Comparison of ENCODE assay signal across 7 mouse cellular contexts in the genomic region with DNA sequence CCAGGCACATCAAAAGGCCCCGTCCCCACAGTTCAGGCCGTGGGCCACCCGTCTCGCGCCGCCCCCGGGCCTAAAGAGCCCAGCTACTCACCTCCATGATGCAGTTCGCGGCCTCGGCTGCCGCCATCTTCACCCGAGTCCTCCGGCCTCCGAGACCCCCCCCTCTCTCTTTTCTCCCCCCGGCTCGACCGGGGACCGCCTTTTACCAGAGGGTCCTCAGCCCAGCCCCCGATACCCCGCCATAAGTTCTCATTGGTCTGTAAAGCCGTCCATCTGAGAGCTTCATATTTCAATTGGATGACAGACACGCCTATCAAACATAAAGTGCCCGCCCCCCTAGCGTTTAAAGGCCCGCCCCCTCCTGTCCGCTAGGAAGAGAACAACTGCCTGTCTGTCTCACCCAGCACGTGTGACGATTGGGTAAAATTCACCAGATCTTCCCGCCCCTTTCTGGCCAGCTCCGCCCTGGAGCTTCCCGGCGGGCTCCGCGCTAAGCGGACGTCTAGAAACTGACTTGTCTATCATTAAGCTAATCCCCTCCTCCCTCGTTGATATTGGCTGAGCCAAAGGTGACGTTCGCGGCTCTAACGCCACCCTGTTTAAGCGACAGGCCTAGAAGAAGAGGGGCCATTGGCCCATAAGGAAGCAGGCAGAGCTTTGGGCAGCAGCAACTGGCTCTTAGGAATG. TPM values are rescaled to one million over a fixed set of nuclear protein-coding genes. Genes with fewer than 3 reads are reported as not detected.
DNase-seq lines count a peak whose midpoint lies in the region; ATAC-seq and TF ChIP-seq lines count a peak whose summit lies in the region.

A gene (minus strand): TSS at position 377 of the 687 bp plus-strand sequence.

- WGBS in embryonic facial prominence, embryonic 10.5 days = under 1% methylated on average over 42 of the region's 42 CpGs
- WGBS in intestine, postnatal 0 days = 0% methylated on average over 42 of the region's 42 CpGs
- WGBS in midbrain, embryonic 12.5 days = under 1% methylated on average over 41 of the region's 42 CpGs
- WGBS in small intestine, adult 2 months = under 1% methylated on average over 42 of the region's 42 CpGs

- DNase-seq in adrenal gland, postnatal 10 days = peak; percentile 97
- peak; percentile 97 for DNase-seq in embryonic facial prominence, embryonic 10.5 days (ENCODE audit: low spot score)
- peak; percentile 99 for DNase-seq in gonadal fat pad, adult 2 months (ENCODE audit: low read depth)
- peak; percentile 98 for DNase-seq in left cerebral cortex, postnatal 4 days

- peak; percentile 62; the same call in 1 of the 2 replicates for TF ChIP-seq POLR2A in small intestine, adult 2 months (IDR thresholded peaks at IDR 0.05; ENCODE audit: low read depth, low read length)

- peak within 1 kb of the TSS; percentile 75 for H3K4me3 ChIP-seq in embryonic facial prominence, embryonic 10.5 days
- peak within 1 kb of the TSS; percentile 70 for H3K4me3 ChIP-seq in intestine, postnatal 0 days (ENCODE audit: low read depth, low read length)
- H3K4me3 ChIP-seq in midbrain, embryonic 12.5 days = peak within 1 kb of the TSS; percentile 82
- H3K4me3 ChIP-seq in small intestine, adult 2 months (ENCODE audit: low read depth, low read length) = peak within 1 kb of the TSS; percentile 91

- intact Hi-C loops in left cerebral cortex, postnatal 4 days (cut with DNase I) = no loop called here

- peak within 1 kb of the TSS; percentile 99 for H3K27ac ChIP-seq in embryonic facial prominence, embryonic 10.5 days (replicated peaks)
- peak within 1 kb of the TSS; percentile 86 for H3K27ac ChIP-seq in intestine, postnatal 0 days (ENCODE audit: low read depth, low read length)
- H3K27ac ChIP-seq in midbrain, embryonic 12.5 days (replicated peaks) = peak within 1 kb of the TSS; percentile 94
- peak within 1 kb of the TSS; percentile 84 for H3K27ac ChIP-seq in small intestine, adult 2 months (ENCODE audit: insufficient read depth, low read depth, low read length)

- H3K36me3 ChIP-seq in embryonic facial prominence, embryonic 10.5 days (replicated peaks) = peaks cover 68% of the 10 kb centered on the region
- peaks cover 16% of the 10 kb centered on the region for H3K36me3 ChIP-seq in intestine, postnatal 0 days (ENCODE audit: control insufficient read depth, insufficient read depth)
- H3K36me3 ChIP-seq in midbrain, embryonic 12.5 days = peaks cover 27% of the 10 kb centered on the region
- peaks cover 9% of the 10 kb centered on the region for H3K36me3 ChIP-seq in small intestine, adult 2 months (ENCODE audit: control insufficient read depth, insufficient read depth, low read length)

- no peaks in the 10 kb centered on the region for H3K27me3 ChIP-seq in embryonic facial prominence, embryonic 10.5 days (replicated peaks; ENCODE audit: low read depth, poor library complexity, severe bottlenecking)
- no peaks in the 10 kb centered on the region for H3K27me3 ChIP-seq in intestine, postnatal 0 days (replicated peaks; ENCODE audit: control insufficient read depth, insufficient read depth, low read length)
- H3K27me3 ChIP-seq in midbrain, embryonic 12.5 days = no peaks in the 10 kb centered on the region
- H3K27me3 ChIP-seq in small intestine, adult 2 months (ENCODE audit: control insufficient read depth, insufficient read depth, low read length) = no peaks in the 10 kb centered on the region

- no peak for TF ChIP-seq CTCF in intestine, postnatal 0 days (IDR thresholded peaks at IDR 0.05; ENCODE audit: low read depth)
- no peak for TF ChIP-seq CTCF in small intestine, adult 2 months (IDR thresholded peaks at IDR 0.05; ENCODE audit: extremely low read depth, insufficient read length, insufficient replicate concordance, low read depth, low read length)

- ATAC-seq in intestine, postnatal 0 days = peak; percentile 97
- ATAC-seq in midbrain, embryonic 12.5 days (ENCODE audit: low FRiP score, low read depth) = peak; percentile 95

- no peaks in the 10 kb centered on the region for H3K9me3 ChIP-seq in embryonic facial prominence, embryonic 10.5 days
- H3K9me3 ChIP-seq in intestine, postnatal 0 days (ENCODE audit: control insufficient read depth) = no peaks in the 10 kb centered on the region
- no peaks in the 10 kb centered on the region for H3K9me3 ChIP-seq in midbrain, embryonic 12.5 days

- peak within 1 kb of the TSS; percentile 81 for H3K9ac ChIP-seq in intestine, postnatal 0 days (ENCODE audit: low read depth, low read length)
- H3K9ac ChIP-seq in midbrain, embryonic 12.5 days (replicated peaks) = peak within 1 kb of the TSS; percentile 97

- peak within 1 kb of the TSS; percentile 81 for H3K4me2 ChIP-seq in intestine, postnatal 0 days (replicated peaks; ENCODE audit: low read depth)
- H3K4me2 ChIP-seq in midbrain, embryonic 12.5 days (replicated peaks) = peak within 1 kb of the TSS; percentile 63

- H3K4me1 ChIP-seq in embryonic facial prominence, embryonic 10.5 days = peaks cover 39% of the 10 kb centered on the region
- H3K4me1 ChIP-seq in intestine, postnatal 0 days (replicated peaks; ENCODE audit: control insufficient read depth, insufficient read depth, low read length) = no peaks in the 10 kb centered on the region
- peaks cover 37% of the 10 kb centered on the region for H3K4me1 ChIP-seq in midbrain, embryonic 12.5 days
- peaks cover 5% of the 10 kb centered on the region for H3K4me1 ChIP-seq in small intestine, adult 2 months (ENCODE audit: control insufficient read depth, insufficient read depth, insufficient read length, low read length)

RNA-seq across cellular contexts. Expression of the gene that starts here (rescaled TPM):
- total RNA-seq in adrenal gland, postnatal 10 days (2021) = 100 to 1,000 TPM; 254 to 258 TPM
- 968 and 991 TPM in 2 replicates for polyA plus RNA-seq in embryonic facial prominence, embryonic 10.5 days (2016; fragmentation: Nextera tagmentation; extraction: Ambion mirVana)
- polyA plus RNA-seq in gonadal fat pad, adult 2 months (2012; rRNA removed) = 211 and 218 TPM in 2 replicates
- polyA plus RNA-seq in intestine, postnatal 0 days (2015; fragmentation: Nextera tagmentation; extraction: Ambion mirVana) = 124 and 130 TPM in 2 replicates
- total RNA-seq in left cerebral cortex, postnatal 4 days (2021) = 100 to 1,000 TPM; 485 to 487 TPM
- polyA plus RNA-seq in midbrain, embryonic 12.5 days (2016; fragmentation: Nextera tagmentation; extraction: Ambion mirVana) = 643 and 658 TPM in 2 replicates
- polyA plus RNA-seq in small intestine, adult 2 months (2012; rRNA removed) = 50.0 and 68.6 TPM in 2 replicates

Comparison
In these comparisons a context has a peak if more than half of its experiments do, and no peak if none do; other contexts are left out.
1. Peak in every context shown above with its lines: DNase-seq, ATAC-seq, H3K4me3 ChIP-seq and H3K27ac ChIP-seq.